Mouse (Mus musculus) fat pad, adult 2 months (tissue): ENCODE measurements around the gene Zfp948.
"Not testable (repeated sequence)": the region's sequence is repeated elsewhere in the genome, so short reads cannot be mapped to it uniquely, and the experiment has no call there.

Experiments
- DNase-seq: peaks from one replicate; pipeline ENCODE4 v3.0.0-alpha.2; 2011; ENCODE audit warnings: low read depth, low spot score; ENCODE audit errors: extremely low read depth

Gene Zfp948

GRCm38 (mm10) chr17:21623647-21624046, 56.8 kb downstream of the Zfp948 start:
- DNase-seq, result no peak

GRCm38 (mm10) chr17:21635758-21636157, 69.0 kb downstream of the Zfp948 start:
- DNase-seq, result not testable (repeated sequence)
